Mouse (Mus musculus) heart, adult 8-10 months (tissue): ENCODE measurements around the gene Ampd3. TPM values are rescaled to one million over a fixed set of nuclear protein-coding genes. Genes with fewer than 3 reads are reported as not detected.
A peak's percentile ranks its signal among the peaks of the same experiment; 100 is the strongest.

Source experiments
- DNase-seq: peaks from one replicate; pipeline ENCODE4 v3.0.0; 2022; ENCODE audit warnings: low spot score
- microRNA-seq: library from miRNA; unstranded; fragments of <30 nt; microRNA quantifications from one replicate; pipeline ENCODE4 v1.2.0, GENCODE M21; 2022
- total RNA-seq, 4 experiments: library from RNA; stranded (reverse); gene quantifications; 2 replicates each; pipeline ENCODE4 v1.2.4; 2022

Gene Ampd3
- total RNA-seq, 4 experiments from 2014 or later = 28.4 to 42.8 (median 34.3) TPM

GRCm38 (mm10) chr7:110834522-110834921, 66.5 kb downstream of the Ampd3 start:
- DNase-seq = no peak

- no peak for DNase-seq
Observed at GRCm38 (mm10) chr7:110840332-110840731, 72.3 kb downstream of the Ampd3 start.

GRCm38 (mm10) chr7:110843916-110844874, 76.2 kb downstream of the Ampd3 start, which contains the start of gene Rnf141:
Gene Rnf141 (minus strand): TSS chr7:110844457.
- DNase-seq = peak; percentile 91

GRCm38 (mm10) chr7:110847321-110847720, 79.3 kb downstream of the Ampd3 start:
- no peak for DNase-seq

- DNase-seq = no peak
Observed at GRCm38 (mm10) chr7:110848371-110848770, 80.4 kb downstream of the Ampd3 start.

- no peak for DNase-seq
Observed at GRCm38 (mm10) chr7:110851541-110852203, 83.7 kb downstream of the Ampd3 start.

GRCm38 (mm10) chr7:110853611-110854010, 85.6 kb downstream of the Ampd3 start:
- no peak for DNase-seq

GRCm38 (mm10) chr7:110854519-110854918, 86.5 kb downstream of the Ampd3 start:
- DNase-seq = no peak

GRCm38 (mm10) chr7:110854927-110855546, 87.0 kb downstream of the Ampd3 start:
- DNase-seq = no peak

GRCm38 (mm10) chr7:110855604-110856003, 87.6 kb downstream of the Ampd3 start:
- no peak for DNase-seq

- DNase-seq = no peak
Observed at GRCm38 (mm10) chr7:110860129-110860528, 92.1 kb downstream of the Ampd3 start.

Small RNA genes lying within 50 kb of the gene (microRNA-seq; reads per million reads assigned to microRNA genes)
- gene Gm47282 = not detected

Other genes with a start within 250 kb of the Ampd3 start
- gene Sbf2, start 153.3 kb upstream of the Ampd3 start, total RNA-seq = 10 to 100 TPM; 36.1 to 45.7 (median 40.7) TPM
- gene Adm, start 140.5 kb upstream of the Ampd3 start, total RNA-seq = 10 to 100 TPM in 3 of 4 experiments, 1 to 10 TPM in 1; 9.6 to 15.8 (median 12.2) TPM
- gene Rnf141, start 76.3 kb downstream of the Ampd3 start, total RNA-seq = 10 to 100 TPM; 36.4 to 44.5 (median 39.8) TPM
- gene Lyve1, start 95.0 kb downstream of the Ampd3 start, total RNA-seq = 10 to 100 TPM; 10.4 to 16.8 (median 13.0) TPM
- gene Mrvi1, start 214.3 kb downstream of the Ampd3 start, total RNA-seq = 10 to 100 TPM; 12.7 to 15.6 (median 14.4) TPM